In the genomic region with DNA sequence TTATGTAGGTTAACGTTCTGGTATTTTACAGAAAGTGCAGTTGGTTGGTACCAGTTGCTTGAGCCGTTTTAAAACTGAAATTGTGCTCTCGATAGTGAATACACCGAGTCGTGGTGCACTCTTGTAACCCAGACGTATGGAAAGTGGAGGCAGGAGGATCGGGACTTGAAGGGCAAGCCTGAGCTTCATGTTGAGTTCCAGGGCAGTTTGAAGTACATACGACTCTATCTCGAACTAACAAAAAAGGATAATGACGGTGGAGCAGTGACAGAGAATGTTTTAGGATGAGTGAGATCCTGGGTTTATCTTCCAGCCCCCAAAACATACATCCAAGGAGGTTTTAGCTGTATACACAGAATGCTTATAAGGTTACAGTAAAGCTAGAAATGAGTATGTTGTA, we compare ENCODE assay signal across 8 mouse cellular contexts. TPM values are rescaled to one million over a fixed set of nuclear protein-coding genes. Genes with fewer than 3 reads are reported as not detected.
DNase-seq lines count a peak whose midpoint lies in the region; ATAC-seq and TF ChIP-seq lines count a peak whose summit lies in the region.

No protein-coding gene starts in this region.

- no peaks in the 10 kb centered on the region for H3K9me3 ChIP-seq in intestine, embryonic 14.5 days (ENCODE audit: control insufficient read depth, low read length)
- no peaks in the 10 kb centered on the region for H3K9me3 ChIP-seq in neural tube, embryonic 12.5 days

- no peaks in the 10 kb centered on the region for H3K27me3 ChIP-seq in intestine, embryonic 14.5 days (replicated peaks; ENCODE audit: control insufficient read depth, insufficient read depth, low read length)
- no peaks in the 10 kb centered on the region for H3K27me3 ChIP-seq in neural tube, embryonic 12.5 days (replicated peaks)

- no peak for DNase-seq in lung, adult 2 months
- no peak for DNase-seq in lung, postnatal 36 days
- DNase-seq in embryo, embryonic 11 days: peak; percentile 2
- no peak for DNase-seq in intestine, embryonic 14.5 days (ENCODE audit: low spot score)
- no peak for DNase-seq in cerebellum, postnatal 10 days
- DNase-seq in layer of hippocampus, postnatal 14 days (ENCODE audit: low spot score in 2 of 2): no peak

- H3K27ac ChIP-seq in intestine, embryonic 14.5 days (ENCODE audit: low read depth): no peak overlapping the region
- no peak overlapping the region for H3K27ac ChIP-seq in neural tube, embryonic 12.5 days

- H3K4me3 ChIP-seq in lung, adult 2 months (replicated peaks; ENCODE audit: extremely low read depth, low read depth, low read length): peak overlapping the region; percentile 98
- H3K4me3 ChIP-seq in intestine, embryonic 14.5 days (ENCODE audit: low read depth, low read length): peak overlapping the region; percentile 83
- H3K4me3 ChIP-seq in neural tube, embryonic 12.5 days: peak overlapping the region; percentile 87

- H3K4me2 ChIP-seq in intestine, embryonic 14.5 days (ENCODE audit: low read length): peak overlapping the region; percentile 75
- H3K4me2 ChIP-seq in neural tube, embryonic 12.5 days (replicated peaks): peak overlapping the region; percentile 71

- H3K36me3 ChIP-seq in intestine, embryonic 14.5 days (ENCODE audit: control insufficient read depth, insufficient read depth, low read length): no peaks in the 10 kb centered on the region
- H3K36me3 ChIP-seq in neural tube, embryonic 12.5 days: no peaks in the 10 kb centered on the region

- no peak for ATAC-seq in intestine, embryonic 14.5 days (replicated peaks; ENCODE audit: low FRiP score, low TSS enrichment, low read depth)
- no peak for ATAC-seq in neural tube, embryonic 12.5 days (ENCODE audit: low FRiP score, low read depth)
- ATAC-seq in cerebellum, adult (ENCODE audit: insufficient number of reproducible peaks, low FRiP score, low TSS enrichment): no peak

- TF ChIP-seq POLR2A in lung, adult 2 months (IDR thresholded peaks at IDR 0.05; ENCODE audit: borderline replicate concordance, extremely low read depth, low read depth, low read length): no peak

- no peaks in the 10 kb centered on the region for H3K4me1 ChIP-seq in lung, adult 2 months (ENCODE audit: control insufficient read depth, insufficient read depth, low read length)
- H3K4me1 ChIP-seq in intestine, embryonic 14.5 days (replicated peaks; ENCODE audit: control insufficient read depth, insufficient read depth, low read length): peaks cover 8% of the 10 kb centered on the region; the same call in 1 of the 2 replicates
- H3K4me1 ChIP-seq in neural tube, embryonic 12.5 days: peaks cover 9% of the 10 kb centered on the region; the same call in 1 of the 2 replicates

- WGBS in lung, adult 2 months: 3% methylated on average over 10 of the region's 10 CpGs
- WGBS in intestine, embryonic 14.5 days: 10% methylated on average over 10 of the region's 10 CpGs
- 21% methylated on average over 10 of the region's 10 CpGs for WGBS in neural tube, embryonic 12.5 days

- peak overlapping the region; percentile 67 for H3K9ac ChIP-seq in intestine, embryonic 14.5 days (ENCODE audit: low read length)
- peak overlapping the region; percentile 85 for H3K9ac ChIP-seq in neural tube, embryonic 12.5 days

- TF ChIP-seq CTCF in lung, adult 2 months (IDR thresholded peaks at IDR 0.05; ENCODE audit: insufficient read depth, low read length): no peak

RNA-seq across cellular contexts. Expression of a gene that starts 0.9 kb away (rescaled TPM):
- 14.9 and 16.8 TPM in 2 replicates for polyA plus RNA-seq in lung, adult 2 months (2012; rRNA removed)
- 34.6 and 36.6 TPM in 2 replicates for polyA plus RNA-seq in intestine, embryonic 14.5 days (2014; fragmentation: Nextera tagmentation; extraction: Ambion mirVana)
- 47.9 and 53.0 TPM in 2 replicates for polyA plus RNA-seq in neural tube, embryonic 12.5 days (2016; fragmentation: Nextera tagmentation; extraction: Ambion mirVana)
- total RNA-seq in layer of hippocampus, postnatal 14 days (2021): 10 to 100 TPM; 40.5 to 41.8 TPM
